Mouse (Mus musculus) adrenal gland, postnatal 4 days (tissue): ENCODE measurements around the gene Ifnl3. TPM values are rescaled to one million over a fixed set of nuclear protein-coding genes. Genes with fewer than 3 reads are reported as not detected.

Experiments
- DNase-seq, 2 experiments: peaks; one replicate each; pipeline ENCODE4 v3.0.0; 2021 to 2022; ENCODE audit warnings: low spot score in 2 of 2, mixed read lengths in 2 of 2
- total RNA-seq, 2 experiments: library from RNA; stranded (reverse); gene quantifications; 2 replicates each; pipeline ENCODE4 v1.2.3; 2021

The Ifnl3 gene
- total RNA-seq, 2 experiments from 2014 or later: not detected

DNA sequence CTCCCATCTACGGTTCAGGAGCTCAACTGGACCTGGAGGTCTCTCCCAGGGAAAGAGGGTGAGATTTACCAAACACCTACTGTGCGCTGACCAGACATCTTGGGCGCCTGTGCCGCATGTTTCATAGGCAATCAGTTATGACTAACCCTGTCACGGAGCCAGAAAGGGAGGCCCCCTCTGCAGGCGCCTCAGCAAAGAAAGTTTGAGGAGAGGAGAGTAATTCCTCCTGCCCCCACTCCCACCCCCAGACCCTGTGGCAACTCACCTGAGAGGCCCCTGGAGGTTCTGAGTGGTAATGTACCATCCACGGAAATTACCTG is 23.2 kb downstream of the Ifnl3 start:
- no peak for DNase-seq

DNA sequence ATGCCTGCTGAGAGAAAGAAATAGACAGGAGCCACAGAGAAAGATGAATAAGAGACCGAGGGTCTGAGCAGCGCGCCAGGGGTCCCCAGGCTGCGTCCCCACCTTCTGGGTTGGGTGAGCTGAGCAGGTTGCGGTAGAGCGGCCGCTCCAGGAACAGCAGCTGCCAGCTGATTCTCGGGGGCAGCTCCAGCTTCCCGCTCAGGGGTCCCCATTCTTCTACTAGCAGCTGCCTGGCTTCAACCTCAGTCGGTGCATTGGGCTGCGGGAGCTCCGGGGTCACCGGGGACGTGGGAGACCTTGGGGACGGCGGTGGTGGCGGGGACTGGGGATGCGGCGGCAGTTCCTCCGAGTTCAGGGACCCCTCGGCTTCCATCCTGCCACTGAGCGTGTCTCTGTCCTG is 24.0 kb downstream of the Ifnl3 start:
- DNase-seq: no peak

DNA sequence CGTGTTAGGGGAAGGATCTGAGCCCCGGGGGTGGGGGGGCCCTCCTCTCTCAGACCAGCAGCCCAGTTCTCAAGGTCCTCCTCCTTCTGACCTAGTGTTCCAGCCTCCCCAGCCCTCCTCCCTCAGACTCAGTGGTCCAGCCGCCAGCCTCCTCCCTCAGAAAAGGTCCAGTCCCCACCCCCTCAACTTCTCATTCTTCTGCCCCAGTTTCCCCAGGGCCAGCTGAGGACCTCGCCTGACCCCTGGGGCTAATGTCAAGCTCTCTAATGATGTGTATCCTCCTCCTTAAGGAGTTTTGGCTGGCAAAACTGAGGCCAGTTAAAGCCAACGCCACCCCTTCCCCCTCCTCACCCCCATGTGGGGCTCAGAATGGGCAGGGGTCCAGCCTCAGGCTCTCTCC is 24.5 kb downstream of the Ifnl3 start, which contains the start of gene Nccrp1:
Gene Nccrp1, minus strand, starts transcription at position 101 of the 400 bp plus-strand sequence.
- no peak for DNase-seq

DNA sequence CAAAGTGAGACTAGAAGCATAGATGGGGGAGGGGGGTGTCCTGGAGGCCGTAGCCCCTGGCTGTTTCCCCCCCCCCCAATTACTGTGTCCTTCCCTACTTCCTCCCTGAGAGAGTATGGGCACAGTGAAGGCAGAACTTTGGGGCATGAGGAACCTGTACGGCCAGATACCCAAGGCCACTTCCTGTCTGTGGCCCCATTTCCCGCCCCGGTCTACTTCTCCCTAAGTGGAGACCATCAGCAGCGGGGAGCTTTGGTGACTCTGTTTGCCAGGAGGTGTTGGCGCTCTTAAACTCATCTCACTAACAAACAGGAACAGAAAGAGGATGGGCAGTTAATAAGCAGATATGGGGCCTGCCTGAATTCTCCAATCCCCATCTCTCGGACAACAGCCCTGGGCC is 25.0 kb downstream of the Ifnl3 start:
- no peak for DNase-seq

DNA sequence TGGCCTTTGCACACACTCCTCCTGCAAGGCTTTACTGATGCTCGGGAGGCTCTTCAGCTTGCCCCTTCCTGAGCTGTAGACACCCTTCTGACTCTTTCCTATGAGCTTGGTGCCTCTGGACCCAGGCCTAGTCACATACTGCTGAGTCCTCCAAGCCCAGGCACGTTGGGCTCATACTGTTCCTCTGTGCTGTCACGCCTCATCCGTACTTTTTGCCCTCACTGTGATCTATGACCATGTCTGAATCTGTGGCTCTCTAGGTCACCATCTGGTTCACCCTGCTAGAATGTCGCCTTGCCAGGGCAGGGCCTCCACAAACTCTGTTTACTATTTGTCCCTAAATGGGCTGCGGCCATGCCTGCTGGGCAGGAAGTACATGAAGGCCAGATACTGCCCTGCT is 30.4 kb downstream of the Ifnl3 start:
- DNase-seq: no peak

DNA sequence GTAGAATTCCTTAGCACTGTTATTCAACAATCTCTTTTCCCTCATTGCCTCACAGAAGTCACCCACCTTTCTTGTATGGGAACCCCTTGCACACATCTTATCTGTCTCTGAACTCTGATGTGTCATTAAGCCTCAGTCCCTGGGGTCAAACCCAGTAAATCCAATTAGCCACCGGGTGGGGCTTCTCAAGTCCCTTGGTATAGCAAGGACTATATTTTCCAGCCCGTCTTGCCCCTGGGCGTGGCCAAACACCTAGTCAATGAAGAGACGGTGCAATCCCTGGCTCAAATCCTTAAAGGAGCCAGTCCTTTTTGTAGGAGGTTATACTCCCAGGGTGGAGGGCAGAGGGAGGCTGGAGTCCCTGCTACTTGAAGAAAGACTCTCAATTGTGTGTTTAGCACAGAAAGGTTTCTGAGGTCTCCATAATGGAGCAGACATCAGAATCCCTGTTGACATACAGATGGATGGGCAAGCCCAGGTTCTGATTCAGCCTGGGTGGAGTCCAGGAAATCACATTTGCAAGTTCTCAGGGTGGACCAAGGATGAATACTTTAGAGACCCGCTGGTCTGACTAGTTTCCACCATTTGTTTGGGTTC is 33.4 kb downstream of the Ifnl3 start:
- no peak for DNase-seq

DNA sequence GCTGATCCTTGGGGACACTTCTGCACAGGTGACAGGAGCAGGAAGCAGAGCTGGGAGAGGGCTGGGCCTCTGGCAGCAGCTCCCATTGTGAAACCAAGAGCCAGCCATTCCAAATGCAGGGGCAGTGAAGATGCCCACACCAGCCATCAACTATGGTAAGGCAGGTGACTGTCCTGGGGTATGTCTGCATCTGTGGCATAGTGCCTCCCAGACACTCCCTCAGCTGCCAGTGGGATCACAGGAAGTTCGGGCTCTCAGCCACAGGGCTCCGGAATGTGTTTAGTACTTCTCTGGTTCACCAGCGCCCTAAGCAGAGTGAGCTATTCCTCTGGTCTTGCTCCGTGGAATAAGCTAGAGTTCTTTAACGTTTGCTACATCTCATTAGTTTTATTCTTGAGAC is 34.4 kb downstream of the Ifnl3 start:
- no peak for DNase-seq

DNA sequence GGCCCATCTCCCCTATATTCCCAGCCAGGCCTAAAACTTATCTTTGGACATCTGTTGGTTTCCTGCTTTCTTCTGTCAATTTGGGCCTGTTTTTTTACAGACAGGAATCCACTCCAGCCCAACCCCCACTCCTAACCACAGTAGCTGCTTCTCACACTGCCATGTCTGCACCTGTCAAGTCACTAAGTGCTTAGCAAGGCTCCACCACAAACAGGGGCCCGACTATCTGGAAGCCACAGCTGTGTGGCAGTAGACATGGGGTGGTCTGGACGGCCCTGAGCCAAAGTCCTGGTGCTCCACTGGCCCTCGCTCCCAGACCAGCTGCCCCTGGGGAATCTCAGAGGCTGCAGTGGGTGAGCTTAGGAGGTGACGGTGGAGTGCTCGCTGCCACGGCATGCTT is 35.1 kb downstream of the Ifnl3 start:
- no peak for DNase-seq

DNA sequence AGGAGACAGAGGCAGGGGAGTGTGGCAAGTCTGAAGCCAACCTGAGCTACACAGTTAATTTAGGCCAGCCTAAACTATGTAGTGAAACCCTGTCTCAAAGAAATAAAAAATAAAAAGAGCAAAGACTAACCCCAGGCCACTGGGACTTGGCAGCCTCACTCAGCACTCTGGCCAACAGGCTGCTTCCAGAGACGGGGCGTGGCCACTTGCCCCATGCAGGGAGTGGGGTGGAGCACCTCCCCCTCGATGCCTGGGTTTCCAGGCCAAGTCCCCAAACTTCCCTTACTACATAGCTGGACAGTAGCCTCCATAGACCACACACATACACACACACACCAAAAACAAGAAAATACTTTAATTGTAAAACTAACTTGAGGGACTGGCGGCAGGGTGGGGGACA is 35.9 kb downstream of the Ifnl3 start:
- DNase-seq: no peak

DNA sequence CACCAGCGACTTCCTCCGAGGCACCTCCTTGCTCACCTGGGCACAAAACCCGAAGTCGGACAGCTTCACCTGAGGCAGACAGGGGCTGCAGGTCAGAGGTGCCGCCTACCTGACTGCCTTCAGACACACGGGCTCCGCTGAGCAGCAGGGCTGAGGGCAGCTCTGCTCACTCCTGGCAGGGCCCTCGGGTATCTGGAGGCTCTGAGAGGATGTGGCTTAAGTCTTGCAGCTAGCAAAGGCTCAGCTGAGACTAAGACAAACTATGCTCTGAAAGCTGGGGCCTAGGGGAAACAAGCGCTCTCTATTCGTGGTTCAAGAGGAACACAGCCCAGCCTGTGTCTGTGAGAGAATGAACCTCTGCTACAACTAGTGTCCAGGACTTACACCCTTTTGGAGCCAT is 38.2 kb downstream of the Ifnl3 start:
- no peak for DNase-seq

DNA sequence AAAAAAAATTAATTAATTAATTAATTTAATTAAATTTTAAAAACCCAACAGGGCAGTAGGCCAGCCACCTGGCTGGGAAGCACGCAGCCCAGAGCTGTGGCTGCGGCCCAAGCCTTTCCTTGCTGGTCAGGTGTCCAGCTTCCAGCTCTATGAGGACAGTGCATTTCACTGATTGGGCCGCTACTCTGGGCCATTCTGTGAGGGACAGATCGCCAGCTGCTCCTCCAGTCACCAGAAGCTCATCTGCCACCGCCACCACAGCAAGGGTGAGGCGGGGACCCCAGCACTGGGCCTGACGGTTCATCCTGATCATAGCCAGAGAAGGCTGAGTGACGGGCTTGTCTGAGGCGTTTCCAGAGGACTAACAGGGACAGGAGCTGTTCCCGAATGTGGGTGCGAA is 39.3 kb downstream of the Ifnl3 start:
- DNase-seq: no peak

DNA sequence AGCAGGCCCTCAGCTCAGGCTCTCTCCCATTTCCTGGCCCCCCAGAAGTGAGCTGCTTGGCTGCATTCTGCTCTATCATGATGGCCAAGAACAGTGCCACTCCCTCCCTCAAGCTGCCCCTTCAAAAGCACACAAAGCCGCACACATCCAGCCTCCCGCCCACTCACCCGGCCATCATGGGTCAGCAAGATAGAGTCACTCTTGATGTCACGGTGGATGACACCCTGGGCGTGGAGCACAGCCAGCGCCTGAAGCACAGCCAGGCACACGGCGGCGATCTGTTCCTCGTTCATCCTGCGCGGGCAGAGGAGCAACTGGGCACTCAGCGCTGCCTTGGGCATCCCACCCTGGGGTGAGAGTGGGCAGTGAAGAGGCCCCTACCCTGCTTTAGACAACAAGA is 39.7 kb downstream of the Ifnl3 start:
- no peak for DNase-seq

DNA sequence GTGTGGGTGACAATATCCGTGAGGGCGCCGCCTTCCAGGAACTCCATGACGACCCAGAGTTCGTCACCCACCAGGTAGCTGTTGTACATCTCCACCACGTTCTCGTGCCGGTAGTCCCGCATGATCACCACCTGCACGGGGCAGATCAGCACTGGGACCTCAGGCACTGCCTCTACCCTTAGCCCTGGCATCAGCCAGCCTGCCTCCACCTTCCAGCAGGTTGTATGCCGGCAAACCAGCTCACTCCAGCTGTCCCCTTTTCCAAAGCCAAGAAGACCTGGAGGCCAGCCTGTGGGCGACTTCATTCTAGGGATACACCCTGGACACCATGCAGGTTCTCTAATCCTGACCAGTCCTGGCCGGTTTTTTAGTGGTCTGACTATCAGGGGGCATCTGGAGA is 40.3 kb downstream of the Ifnl3 start:
- DNase-seq: no peak

DNA sequence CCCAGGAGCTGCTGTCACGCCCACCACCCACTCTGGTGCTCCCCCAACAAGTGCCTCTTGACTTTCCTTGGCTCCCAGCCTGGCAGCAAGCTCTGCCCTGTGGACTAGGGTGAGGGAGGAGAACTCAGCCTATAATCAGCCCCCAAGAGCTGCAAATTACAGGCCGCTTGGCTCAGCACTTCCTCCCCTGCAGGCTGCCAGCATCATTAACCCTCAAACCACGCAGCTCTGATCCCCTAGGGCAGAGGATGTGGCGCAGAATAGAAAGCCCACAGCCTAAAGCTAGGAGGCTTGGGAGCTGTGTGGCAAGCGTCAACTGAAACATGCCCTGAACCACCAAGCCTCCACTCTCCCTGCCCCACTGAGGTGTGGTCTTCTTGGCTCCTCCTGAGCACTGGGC is 42.8 kb downstream of the Ifnl3 start:
- DNase-seq: no peak

DNA sequence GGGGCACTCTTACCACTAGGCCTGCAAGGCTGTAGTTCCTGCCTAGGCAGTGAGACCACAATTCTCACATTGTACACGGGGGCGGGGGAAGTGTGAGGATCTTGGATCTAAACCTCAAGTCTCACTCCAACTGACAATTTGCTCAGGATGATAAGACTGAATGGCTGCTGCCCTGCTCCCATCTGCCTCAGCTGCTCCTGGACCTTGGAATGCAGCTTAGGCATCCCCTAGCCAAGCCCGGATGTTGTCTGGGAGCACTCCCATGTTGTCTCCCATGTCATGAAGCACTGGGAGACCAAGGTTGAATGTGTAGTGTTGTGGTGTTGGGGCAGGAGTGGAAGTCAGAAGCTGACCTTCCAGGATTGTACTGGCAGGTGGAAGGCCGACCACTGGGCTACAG is 44.9 kb downstream of the Ifnl3 start:
- no peak for DNase-seq

DNA sequence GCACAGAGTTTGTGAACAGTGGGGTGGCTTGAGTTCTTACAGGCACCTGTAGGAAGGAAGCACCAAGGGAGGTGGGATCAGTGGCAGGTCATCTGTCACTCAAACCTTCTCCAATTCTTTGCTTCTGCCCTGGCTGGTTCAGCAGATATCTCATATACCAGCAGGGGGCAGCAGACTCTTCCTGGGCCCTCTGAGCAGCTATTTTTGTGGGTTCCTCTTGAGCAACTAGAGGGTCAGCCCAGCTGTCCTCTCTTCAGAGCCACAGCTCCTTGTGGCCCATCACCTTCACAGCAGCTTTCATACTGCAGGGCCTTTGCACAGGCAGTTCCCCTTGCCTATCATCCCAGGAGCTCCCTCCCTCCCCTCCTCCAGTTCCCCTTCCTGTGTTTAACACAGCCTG is 45.6 kb downstream of the Ifnl3 start:
- DNase-seq: peak in 1 of 2 experiments; percentile 36

DNA sequence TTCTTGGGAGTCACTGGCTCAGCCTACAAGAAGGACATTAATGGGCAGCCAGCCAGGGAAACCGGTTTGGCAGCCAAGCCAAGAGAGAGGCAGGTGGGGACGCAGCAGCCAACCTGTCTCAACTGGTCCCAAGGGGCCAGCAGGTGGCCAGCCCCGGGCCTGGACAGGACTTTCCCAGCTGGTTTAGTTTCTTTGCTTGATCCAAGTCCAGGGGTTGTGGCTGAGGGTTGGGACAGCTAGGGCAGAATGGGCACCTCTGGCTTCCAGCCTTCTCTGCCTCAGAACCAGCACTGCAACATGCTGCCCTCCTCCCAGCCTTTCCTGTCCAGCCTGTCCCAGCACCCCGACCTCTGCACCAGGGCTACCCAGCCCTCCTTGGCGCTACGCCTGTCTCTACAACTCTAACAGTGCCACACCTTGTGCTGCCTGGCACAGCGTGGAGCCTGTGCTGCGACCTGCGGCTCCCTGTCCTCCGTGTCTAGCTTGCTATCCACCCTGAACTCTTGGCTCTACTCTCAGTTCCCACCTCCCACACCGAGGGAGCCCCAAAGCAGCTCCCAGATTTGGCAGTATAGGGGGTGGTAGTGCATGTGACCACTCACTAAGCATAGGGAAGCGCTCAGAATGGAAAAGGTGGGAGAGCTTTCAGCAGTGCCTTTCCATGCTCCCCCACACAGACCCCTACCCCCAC is 47.8 kb downstream of the Ifnl3 start:
- no peak for DNase-seq

DNA sequence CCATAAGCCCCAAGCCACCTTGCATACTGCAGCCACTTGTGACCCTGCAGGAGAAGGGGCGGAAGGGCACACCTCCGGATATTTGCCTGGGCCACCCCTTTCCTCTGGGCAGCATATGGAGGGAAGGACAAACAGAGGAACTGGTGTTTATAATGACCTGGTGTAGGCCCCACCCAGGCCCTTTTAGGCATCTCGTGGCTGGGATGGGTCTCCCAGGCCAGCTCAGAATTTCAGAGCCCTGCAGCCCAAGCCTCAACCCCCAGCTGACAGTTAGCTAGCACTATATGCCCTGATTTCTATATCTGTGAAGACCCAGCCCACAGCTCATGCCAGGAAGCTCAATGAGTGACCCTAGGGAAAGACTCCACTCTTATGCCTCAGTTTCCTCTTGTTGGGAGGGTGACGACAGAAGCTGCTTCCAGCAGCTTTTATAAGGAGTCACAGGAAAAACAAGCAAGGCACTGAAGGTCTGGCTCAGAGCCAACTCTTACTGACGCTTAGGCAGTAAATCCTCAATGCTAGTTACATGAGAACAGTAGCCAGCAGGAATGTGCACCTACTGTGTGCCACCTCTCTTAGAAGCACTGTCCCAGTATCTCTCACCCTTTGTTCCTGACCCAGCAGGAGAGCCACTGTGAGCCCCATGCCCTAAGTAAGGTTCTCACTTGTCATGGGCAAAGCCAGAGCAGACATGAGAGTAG is 48.5 kb downstream of the Ifnl3 start:
- no peak for DNase-seq

DNA sequence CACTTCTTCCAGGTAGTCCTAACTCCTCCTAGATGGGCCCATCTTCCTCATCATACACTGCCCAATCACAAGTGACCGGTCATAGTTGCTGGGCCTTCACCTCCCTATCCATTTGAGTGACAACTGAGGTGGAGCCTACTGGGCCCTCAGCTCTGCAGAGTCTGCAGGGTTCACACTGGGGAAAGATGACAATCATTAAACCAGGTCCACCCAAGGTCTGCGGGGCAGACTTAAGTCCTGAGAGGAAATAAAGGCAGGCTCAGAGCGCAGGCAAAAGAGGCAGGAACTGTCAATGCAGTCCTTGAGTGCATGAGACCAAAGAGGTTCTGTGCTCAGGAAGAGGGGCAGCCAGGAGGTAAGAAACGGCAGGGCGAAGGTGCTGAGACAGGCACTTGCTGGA is 50.1 kb downstream of the Ifnl3 start:
- no peak for DNase-seq

DNA sequence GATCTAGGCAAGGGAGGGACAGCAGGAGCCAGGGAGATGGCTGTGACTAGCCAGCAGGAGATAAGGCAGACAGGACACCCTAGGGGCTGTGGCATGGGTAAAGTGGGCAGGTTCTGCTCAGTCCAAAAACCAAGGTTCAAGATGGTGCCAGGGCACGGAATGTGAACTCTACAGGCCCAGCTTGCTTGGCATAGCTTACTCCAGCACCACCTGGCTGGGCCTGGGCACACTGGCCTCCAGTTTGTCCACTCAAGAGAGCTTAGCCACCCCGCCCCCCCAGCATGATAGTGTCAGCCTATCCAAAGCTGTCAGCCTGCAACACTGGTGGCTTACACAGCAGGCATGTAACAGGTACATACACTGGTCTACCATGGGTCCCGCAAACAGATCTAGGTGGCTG is 50.6 kb downstream of the Ifnl3 start:
- DNase-seq: no peak
